Mouse (Mus musculus) limb, embryonic 11.5 days (tissue): ENCODE data around the gene Phf2. TPM values are rescaled to one million over a fixed set of nuclear protein-coding genes. Genes with fewer than 3 reads are reported as not detected.

Experiments used
- ATAC-seq: fragments of 200-750 bp; cut with Nextera tagmentation; 2 replicates; pipeline ENCODE4 v1.8.0; 2017; ENCODE audit warnings: low read depth; ENCODE audit not compliant: insufficient number of reproducible peaks, low FRiP score, low TSS enrichment
- DNase-seq: peaks from one replicate; pipeline ENCODE4 v3.0.0-alpha.2; 2015; ENCODE audit warnings: low spot score
- H3K27ac ChIP-seq: fragments of 300-500 bp; sonication (generic); replicated peaks from 2 replicates; pipeline ENCODE4 v1.5.1; 2014; ENCODE audit warnings: low read depth, mild to moderate bottlenecking, low read length
- H3K27me3 ChIP-seq: fragments of 300-500 bp; sonication (generic); 2 replicates; pipeline ENCODE4 v1.6.1; 2014; ENCODE audit warnings: mild to moderate bottlenecking, low read length, mixed read lengths; ENCODE audit not compliant: control insufficient read depth, insufficient read depth
- H3K36me3 ChIP-seq: fragments of 300-500 bp; sonication (generic); 2 replicates; pipeline ENCODE4 v1.6.1; 2014; ENCODE audit warnings: mild to moderate bottlenecking, low read length, moderate library complexity, mixed read lengths; ENCODE audit not compliant: control insufficient read depth, insufficient read depth
- H3K4me1 ChIP-seq: fragments of 300-500 bp; sonication (generic); 2 replicates; pipeline ENCODE4 v1.6.1; 2014; ENCODE audit warnings: low read length, mixed read lengths; ENCODE audit not compliant: control insufficient read depth, insufficient read depth
- H3K4me2 ChIP-seq: fragments of 300-500 bp; sonication (generic); 2 replicates; pipeline ENCODE4 v1.6.1; 2014; ENCODE audit warnings: low read depth, mild to moderate bottlenecking, moderate library complexity; ENCODE audit not compliant: severe bottlenecking
- H3K4me3 ChIP-seq: fragments of 300-500 bp; sonication (generic); 2 replicates; pipeline ENCODE4 v1.5.1; 2014; ENCODE audit warnings: low read depth, low read length
- H3K9ac ChIP-seq: fragments of 300-500 bp; sonication (generic); 2 replicates; pipeline ENCODE4 v1.6.1; 2014; ENCODE audit warnings: mild to moderate bottlenecking, low read length
- H3K9me3 ChIP-seq: fragments of 300-500 bp; sonication (generic); 2 replicates; pipeline ENCODE4 v1.6.1; 2016; ENCODE audit warnings: low read length; ENCODE audit not compliant: control insufficient read depth
- WGBS: fragments of 180-500 bp; shearing (Covaris S2); extraction: QIAGEN DNeasy Blood & Tissue Kit; methylation state at CpG from one replicate; pipeline ENCODE4 v1.1.7; 2014; 5-methylcytosine and 5-hydroxymethylcytosine counted together
- polyA plus RNA-seq: library from polyadenylated mRNA; unstranded; fragments of >200 nt; fragmentation: Nextera tagmentation; extraction: Ambion mirVana; gene quantifications from 2 replicates; pipeline ENCODE4 v1.2.1, GENCODE M21; 2014

Phf2 gene
- polyA plus RNA-seq, 1 experiment from 2014 or later = 11.6 TPM

- WGBS = 90% methylated on average over 6 of the region's 6 CpGs
- no peak for ATAC-seq
- Histone ChIP-seq H3K27ac (no peak overlapping the region), H3K9me3 (no peaks in the 10 kb centered on the region), H3K9ac (no peak overlapping the region), H3K4me3 (no peak overlapping the region), H3K4me2 (no peak overlapping the region), H3K36me3 (peaks cover 2% of the 10 kb centered on the region; the same call in 1 of the 2 replicates), H3K27me3 (no peaks in the 10 kb centered on the region), H3K4me1 (no peaks in the 10 kb centered on the region)
- DNase-seq = no peak
Observed at GRCm38 (mm10) chr13:48837537-48837936, 33.4 kb downstream of the Phf2 start.

- peaks cover 15% of the 10 kb centered on the region; the same call in 1 of the 2 replicates for H3K36me3 ChIP-seq
- 83% methylated on average over 14 of the region's 14 CpGs for WGBS
- no peaks in the 10 kb centered on the region for H3K27me3 ChIP-seq
- ATAC-seq = no peak
- no peaks in the 10 kb centered on the region for H3K4me1 ChIP-seq
- H3K4me3 ChIP-seq = no peak overlapping the region
- no peak overlapping the region for H3K27ac ChIP-seq
- no peak for DNase-seq
- H3K9me3 ChIP-seq = no peaks in the 10 kb centered on the region
- H3K9ac ChIP-seq = no peak overlapping the region
- no peak overlapping the region for H3K4me2 ChIP-seq
Observed at GRCm38 (mm10) chr13:48830528-48831250, 40.2 kb downstream of the Phf2 start.

GRCm38 (mm10) chr13:48829780-48830179, 41.1 kb downstream of the Phf2 start:
- Histone ChIP-seq H3K27me3 (no peaks in the 10 kb centered on the region), H3K9me3 (no peaks in the 10 kb centered on the region), H3K4me1 (no peaks in the 10 kb centered on the region), H3K4me2 (no peak overlapping the region), H3K9ac (no peak overlapping the region), H3K36me3 (peaks cover 22% of the 10 kb centered on the region), H3K4me3 (no peak overlapping the region), H3K27ac (no peak overlapping the region)
- DNase-seq = no peak
- no peak for ATAC-seq
- 91% methylated on average over 4 of the region's 4 CpGs for whole genome bisulfite sequencing

GRCm38 (mm10) chr13:48822871-48823270, 48.0 kb downstream of the Phf2 start:
- no peak overlapping the region for H3K4me3 ChIP-seq
- WGBS = 88% methylated on average over 9 of the region's 9 CpGs
- peaks cover 31% of the 10 kb centered on the region for H3K36me3 ChIP-seq
- H3K9me3 ChIP-seq = no peaks in the 10 kb centered on the region
- no peak overlapping the region for H3K4me2 ChIP-seq
- DNase-seq (no peak), ATAC-seq (no peak)
- no peaks in the 10 kb centered on the region for H3K27me3 ChIP-seq
- H3K9ac ChIP-seq = no peak overlapping the region
- no peak overlapping the region for H3K27ac ChIP-seq
- H3K4me1 ChIP-seq = no peaks in the 10 kb centered on the region

GRCm38 (mm10) chr13:48822288-48822687, 48.6 kb downstream of the Phf2 start:
- no peak overlapping the region for H3K4me2 ChIP-seq
- peaks cover 33% of the 10 kb centered on the region for H3K36me3 ChIP-seq
- H3K9ac ChIP-seq = no peak overlapping the region
- 94% methylated on average over 10 of the region's 10 CpGs for WGBS
- no peak overlapping the region for H3K4me3 ChIP-seq
- DNase-seq (no peak), ATAC-seq (no peak)
- no peak overlapping the region for H3K27ac ChIP-seq
- no peaks in the 10 kb centered on the region for H3K9me3 ChIP-seq
- no peaks in the 10 kb centered on the region for H3K27me3 ChIP-seq
- no peaks in the 10 kb centered on the region for H3K4me1 ChIP-seq

GRCm38 (mm10) chr13:48819131-48819530, 51.8 kb downstream of the Phf2 start:
- Histone ChIP-seq H3K36me3 (peaks cover 32% of the 10 kb centered on the region), H3K9me3 (no peaks in the 10 kb centered on the region), H3K4me3 (no peak overlapping the region), H3K4me2 (no peak overlapping the region), H3K9ac (no peak overlapping the region), H3K27me3 (no peaks in the 10 kb centered on the region), H3K27ac (no peak overlapping the region), H3K4me1 (no peaks in the 10 kb centered on the region)
- WGBS = 78% methylated on average over 3 of the region's 3 CpGs
- no peak for ATAC-seq
- DNase-seq = no peak

- Histone ChIP-seq H3K4me3 (no peak overlapping the region), H3K9ac (no peak overlapping the region), H3K4me1 (no peaks in the 10 kb centered on the region), H3K4me2 (no peak overlapping the region), H3K27me3 (no peaks in the 10 kb centered on the region), H3K9me3 (no peaks in the 10 kb centered on the region), H3K27ac (no peak overlapping the region), H3K36me3 (peaks cover 23% of the 10 kb centered on the region)
- ATAC-seq (no peak), DNase-seq (no peak)
- WGBS = 87% methylated on average over 1 of the region's 1 CpGs
Observed at GRCm38 (mm10) chr13:48814406-48814805, 56.5 kb downstream of the Phf2 start.

- 75% methylated on average over 9 of the region's 9 CpGs for WGBS
Observed at GRCm38 (mm10) chr13:48810991-48811390, 59.9 kb downstream of the Phf2 start.

More at GRCm38 (mm10) chr13:48810991-48811390, 59.9 kb downstream of the Phf2 start:
- ATAC-seq (no peak), DNase-seq (no peak)
- Histone ChIP-seq H3K4me3 (no peak overlapping the region), H3K9me3 (no peaks in the 10 kb centered on the region), H3K4me1 (no peaks in the 10 kb centered on the region; the same call in 1 of the 2 replicates), H3K4me2 (no peak overlapping the region), H3K27ac (no peak overlapping the region), H3K36me3 (peaks cover 17% of the 10 kb centered on the region), H3K27me3 (no peaks in the 10 kb centered on the region), H3K9ac (no peak overlapping the region)
